Mouse (Mus musculus): ENCODE data around the gene Stx3.
A peak's percentile ranks its signal among the peaks of the same experiment; 100 is the strongest.

Stx3 gene

GRCm38 (mm10) chr19:11819143-11819700, at the start of gene Stx3:
Stx3 (minus strand) TSS chr19:11819403.
- DNase-seq (ENCODE audit: low spot score) = no peak

- DNase-seq (ENCODE audit: low spot score) = no peak
These were observed 48.6 kb upstream of the Stx3 start for GRCm38 (mm10) chr19:11867837-11868236.

- no peak for DNase-seq (ENCODE audit: low spot score)
These were observed 41.8 kb upstream of the Stx3 start, which contains the start of gene Olfr1418 for GRCm38 (mm10) chr19:11860966-11861365. Olfr1418 (minus strand) TSS chr19:11861066.

GRCm38 (mm10) chr19:11856506-11856905, 37.3 kb upstream of the Stx3 start:
- no peak for DNase-seq (ENCODE audit: low spot score)

GRCm38 (mm10) chr19:11854821-11855220, 35.6 kb upstream of the Stx3 start:
- DNase-seq (ENCODE audit: low spot score) = no peak

- DNase-seq (ENCODE audit: low spot score) = no peak
These were observed 33.4 kb upstream of the Stx3 start for GRCm38 (mm10) chr19:11852652-11853051.

GRCm38 (mm10) chr19:11846333-11846732, 27.1 kb upstream of the Stx3 start:
- DNase-seq (ENCODE audit: low spot score) = no peak

GRCm38 (mm10) chr19:11839119-11839518, 19.9 kb upstream of the Stx3 start, which contains the start of gene Olfr1417:
Olfr1417 (minus strand) TSS chr19:11839219.
- DNase-seq (ENCODE audit: low spot score) = no peak

- DNase-seq (ENCODE audit: low spot score) = no peak
These were observed 4.3 kb upstream of the Stx3 start for GRCm38 (mm10) chr19:11823346-11824065.

GRCm38 (mm10) chr19:11820211-11820610, 1.0 kb upstream of the Stx3 start:
- no peak for DNase-seq (ENCODE audit: low spot score)

GRCm38 (mm10) chr19:11819800-11820199, 597 bp upstream of the Stx3 start:
- peak; percentile 29 for DNase-seq (ENCODE audit: low spot score)

GRCm38 (mm10) chr19:11818199-11819142, 732 bp downstream of the Stx3 start:
- DNase-seq (ENCODE audit: low spot score) = no peak

- DNase-seq (ENCODE audit: low spot score) = no peak
These were observed 1.6 kb downstream of the Stx3 start for GRCm38 (mm10) chr19:11817586-11817985.

GRCm38 (mm10) chr19:11816706-11817105, 2.5 kb downstream of the Stx3 start:
- DNase-seq (ENCODE audit: low spot score) = no peak

- DNase-seq (ENCODE audit: low spot score) = no peak
These were observed 4.4 kb downstream of the Stx3 start for GRCm38 (mm10) chr19:11814742-11815333.

GRCm38 (mm10) chr19:11813649-11814048, 5.6 kb downstream of the Stx3 start:
- DNase-seq (ENCODE audit: low spot score) = no peak

- DNase-seq (ENCODE audit: low spot score) = no peak
These were observed 6.1 kb downstream of the Stx3 start for GRCm38 (mm10) chr19:11813136-11813535.

- no peak for DNase-seq (ENCODE audit: low spot score)
These were observed 7.4 kb downstream of the Stx3 start for GRCm38 (mm10) chr19:11811688-11812365.

GRCm38 (mm10) chr19:11810856-11811255, 8.3 kb downstream of the Stx3 start:
- no peak for DNase-seq (ENCODE audit: low spot score)

- DNase-seq (ENCODE audit: low spot score) = no peak
These were observed 9.0 kb downstream of the Stx3 start for GRCm38 (mm10) chr19:11810003-11810758.

- DNase-seq (ENCODE audit: low spot score) = no peak
These were observed 10.8 kb downstream of the Stx3 start for GRCm38 (mm10) chr19:11808452-11808851.
